Mouse (Mus musculus) small intestine, adult 2 months (tissue): ENCODE results near the gene Slc9a9.

Experiments used
- CTCF ChIP-seq: fragments of 200-500 bp; IDR thresholded peaks from 2 replicates; pipeline ENCODE4 v1.5.1; 2012; ENCODE audit warnings: low read depth, mild to moderate bottlenecking, control low read depth, inconsistent platforms, low read length, moderate library complexity, mixed read lengths; ENCODE audit not compliant: insufficient replicate concordance, insufficient read length; ENCODE audit errors: extremely low read depth
- POLR2A ChIP-seq: fragments of 200-500 bp; IDR thresholded peaks from 2 replicates; pipeline ENCODE4 v1.6.1; 2012; ENCODE audit warnings: low read depth, mild to moderate bottlenecking, control low read depth, inconsistent platforms, low read length, moderate library complexity

DNA sequence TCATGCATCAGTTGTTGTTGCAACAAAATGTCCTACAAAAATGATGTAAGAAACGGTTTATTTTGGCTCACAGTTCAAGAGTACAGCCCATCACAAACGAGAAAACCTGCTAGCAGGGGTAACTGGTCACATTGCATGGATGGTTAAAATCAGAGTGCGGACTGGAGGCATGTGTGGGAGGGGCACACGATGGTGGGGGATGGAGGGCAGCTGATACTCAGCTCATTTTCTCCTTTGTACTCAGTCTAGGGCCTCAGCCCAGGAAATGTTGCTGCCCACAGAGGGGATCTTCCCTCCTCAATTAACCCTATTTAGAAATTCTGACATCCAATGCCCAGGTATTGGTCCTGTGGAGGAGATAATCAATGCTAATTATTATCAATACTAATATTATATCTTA, 98.8 kb downstream of the Slc9a9 start:
- no peak for TF ChIP-seq CTCF
- no peak for TF ChIP-seq POLR2A
